Mouse (Mus musculus): Measurements from ENCODE around the gene Mok. TPM values are rescaled to one million over a fixed set of nuclear protein-coding genes. Genes with fewer than 3 reads are reported as not detected.

Mok gene
- polyA plus RNA-seq, 1 experiment = 2.3 TPM

DNA sequence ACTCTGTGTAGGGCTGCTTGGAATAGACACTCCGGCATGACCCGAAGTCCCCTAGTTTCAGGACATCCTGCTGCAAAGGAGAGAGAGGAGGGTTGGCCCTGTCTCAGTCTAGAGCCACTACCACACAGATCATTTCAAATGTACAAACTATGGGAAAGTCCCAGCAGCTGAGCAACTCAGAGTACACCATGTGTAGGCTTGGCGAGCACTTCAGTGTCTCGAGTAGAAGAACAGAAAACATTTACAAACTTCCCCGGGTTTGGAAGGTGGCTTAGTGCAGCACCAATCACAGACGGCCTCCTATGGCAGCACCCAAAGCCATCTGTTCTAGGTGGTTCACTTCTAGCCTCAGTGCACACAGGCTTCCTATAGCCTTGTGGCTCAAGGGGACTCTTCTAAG is 27.1 kb downstream of the Mok start:
- Histone ChIP-seq H3K27me3 (replicated peaks) (no peaks in the 10 kb centered on the region), H3K4me1 (peaks cover 17% of the 10 kb centered on the region; the same call in 1 of the 2 replicates), H3K4me3 (replicated peaks) (no peak overlapping the region), H3K9me3 (peaks cover 4% of the 10 kb centered on the region; the same call in 1 of the 2 replicates), H3K36me3 (replicated peaks; ENCODE audit: low read length) (peaks cover 32% of the 10 kb centered on the region)
- no peak for TF ChIP-seq GATA1 (IDR thresholded peaks at IDR 0.05; ENCODE audit: borderline replicate concordance, low read length)
- no peak for TF ChIP-seq FLI1 (IDR thresholded peaks at IDR 0.05; ENCODE audit: low read length)

- Histone ChIP-seq H3K27me3 (replicated peaks) (no peaks in the 10 kb centered on the region), H3K9me3 (peaks cover 4% of the 10 kb centered on the region; the same call in 1 of the 2 replicates), H3K36me3 (replicated peaks; ENCODE audit: low read length) (peaks cover 37% of the 10 kb centered on the region), H3K4me3 (replicated peaks) (no peak overlapping the region), H3K4me1 (peaks cover 21% of the 10 kb centered on the region)
- TF ChIP-seq FLI1 (IDR thresholded peaks at IDR 0.05; ENCODE audit: low read length) (no peak), GATA1 (IDR thresholded peaks at IDR 0.05; ENCODE audit: borderline replicate concordance, low read length) (no peak)
Observed at GRCm38 (mm10) chr12:110813132-110813531, 27.6 kb downstream of the Mok start.

GRCm38 (mm10) chr12:110808848-110809247 is 31.9 kb downstream of the Mok start:
- H3K9me3 ChIP-seq = no peaks in the 10 kb centered on the region
- no peak for TF ChIP-seq FLI1 (IDR thresholded peaks at IDR 0.05; ENCODE audit: low read length)
- no peak for TF ChIP-seq GATA1 (IDR thresholded peaks at IDR 0.05; ENCODE audit: borderline replicate concordance, low read length)
- H3K27me3 ChIP-seq (replicated peaks) = no peaks in the 10 kb centered on the region
- no peak overlapping the region for H3K4me3 ChIP-seq (replicated peaks)
- peaks cover 32% of the 10 kb centered on the region for H3K4me1 ChIP-seq
- peaks cover 79% of the 10 kb centered on the region for H3K36me3 ChIP-seq (replicated peaks; ENCODE audit: low read length)

DNA sequence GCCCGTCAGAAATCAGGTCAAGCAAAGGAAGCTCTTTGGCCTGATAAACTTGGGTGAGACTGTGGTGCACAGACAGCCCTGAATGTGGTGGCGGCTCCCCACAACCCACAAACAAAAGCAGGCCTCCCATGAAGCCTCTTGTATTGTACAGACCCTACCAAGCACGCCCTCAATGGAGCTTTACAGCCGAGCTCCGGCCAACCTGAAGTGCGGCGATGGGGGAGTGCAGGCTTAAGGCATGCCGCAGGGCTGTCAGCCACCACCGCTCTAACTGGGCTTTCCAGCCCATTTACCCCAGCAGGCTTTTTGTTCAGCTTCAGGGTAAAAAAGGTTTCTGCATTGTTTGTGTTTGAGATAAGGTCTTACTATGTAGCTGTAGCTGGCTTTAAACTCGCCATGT is 32.3 kb downstream of the Mok start:
- Histone ChIP-seq H3K9me3 (no peaks in the 10 kb centered on the region), H3K36me3 (replicated peaks; ENCODE audit: low read length) (peaks cover 81% of the 10 kb centered on the region), H3K27me3 (replicated peaks) (no peaks in the 10 kb centered on the region), H3K4me3 (replicated peaks) (no peak overlapping the region), H3K4me1 (peaks cover 32% of the 10 kb centered on the region)
- TF ChIP-seq GATA1 (IDR thresholded peaks at IDR 0.05; ENCODE audit: borderline replicate concordance, low read length) (no peak), FLI1 (IDR thresholded peaks at IDR 0.05; ENCODE audit: low read length) (no peak)

- TF ChIP-seq GATA1 (IDR thresholded peaks at IDR 0.05; ENCODE audit: borderline replicate concordance, low read length) (no peak), FLI1 (IDR thresholded peaks at IDR 0.05; ENCODE audit: low read length) (no peak)
- peaks cover 30% of the 10 kb centered on the region for H3K4me1 ChIP-seq
- H3K4me3 ChIP-seq (replicated peaks) = no peak overlapping the region
- H3K9me3 ChIP-seq = no peaks in the 10 kb centered on the region
- peaks cover 90% of the 10 kb centered on the region for H3K36me3 ChIP-seq (replicated peaks; ENCODE audit: low read length)
- no peaks in the 10 kb centered on the region for H3K27me3 ChIP-seq (replicated peaks)
Observed at GRCm38 (mm10) chr12:110806301-110806970, 34.3 kb downstream of the Mok start.

GRCm38 (mm10) chr12:110804261-110804660 is 36.5 kb downstream of the Mok start:
- Histone ChIP-seq H3K4me3 (replicated peaks) (no peak overlapping the region), H3K36me3 (replicated peaks; ENCODE audit: low read length) (peaks cover 96% of the 10 kb centered on the region), H3K4me1 (peaks cover 42% of the 10 kb centered on the region), H3K27me3 (replicated peaks) (no peaks in the 10 kb centered on the region), H3K9me3 (no peaks in the 10 kb centered on the region)
- TF ChIP-seq GATA1 (IDR thresholded peaks at IDR 0.05; ENCODE audit: borderline replicate concordance, low read length) = no peak
- TF ChIP-seq FLI1 (IDR thresholded peaks at IDR 0.05; ENCODE audit: low read length) = no peak

DNA sequence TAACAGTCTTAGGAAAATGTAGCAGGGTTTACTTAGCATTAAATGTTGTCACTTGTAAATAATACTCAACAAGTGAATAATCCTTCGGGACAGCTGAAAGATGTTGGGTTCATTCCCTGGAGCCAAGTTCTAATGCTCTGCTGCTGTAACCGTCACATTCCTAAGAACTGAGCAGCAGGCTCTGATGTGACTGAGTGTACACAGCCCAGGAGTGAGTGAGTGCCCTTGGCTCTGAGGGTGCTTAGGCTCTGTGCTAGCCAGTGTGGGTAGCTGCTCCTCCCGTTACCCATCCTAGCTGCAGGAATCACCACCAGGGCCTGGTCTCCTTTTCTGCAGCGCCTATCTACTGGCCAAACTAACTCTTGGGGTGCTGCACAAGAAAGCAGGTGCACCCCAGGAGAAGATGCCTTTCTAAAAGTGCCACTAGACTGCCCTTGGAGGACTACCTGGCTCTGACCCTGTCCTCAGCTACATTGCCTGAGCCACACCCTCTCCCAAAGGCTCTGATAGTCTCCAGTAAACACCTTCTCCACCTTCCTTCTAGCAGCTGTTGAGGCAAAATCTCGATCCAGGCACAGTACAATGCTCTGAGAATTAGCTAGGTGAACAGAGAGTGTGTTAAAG is 38.0 kb downstream of the Mok start:
- H3K27me3 ChIP-seq (replicated peaks) = no peaks in the 10 kb centered on the region
- H3K4me3 ChIP-seq (replicated peaks) = no peak overlapping the region
- H3K9me3 ChIP-seq = no peaks in the 10 kb centered on the region
- TF ChIP-seq GATA1 (IDR thresholded peaks at IDR 0.05; ENCODE audit: borderline replicate concordance, low read length) = no peak
- H3K4me1 ChIP-seq = peaks cover 32% of the 10 kb centered on the region
- peaks cover 94% of the 10 kb centered on the region for H3K36me3 ChIP-seq (replicated peaks; ENCODE audit: low read length)

GRCm38 (mm10) chr12:110801876-110802464 is 38.8 kb downstream of the Mok start:
- peaks cover 94% of the 10 kb centered on the region for H3K36me3 ChIP-seq (replicated peaks; ENCODE audit: low read length)
- H3K27me3 ChIP-seq (replicated peaks) = no peaks in the 10 kb centered on the region
- no peak overlapping the region for H3K4me3 ChIP-seq (replicated peaks)
- TF ChIP-seq FLI1 (IDR thresholded peaks at IDR 0.05; ENCODE audit: low read length) (no peak), GATA1 (IDR thresholded peaks at IDR 0.05; ENCODE audit: borderline replicate concordance, low read length) (no peak)
- H3K9me3 ChIP-seq = no peaks in the 10 kb centered on the region
- peaks cover 33% of the 10 kb centered on the region for H3K4me1 ChIP-seq

DNA sequence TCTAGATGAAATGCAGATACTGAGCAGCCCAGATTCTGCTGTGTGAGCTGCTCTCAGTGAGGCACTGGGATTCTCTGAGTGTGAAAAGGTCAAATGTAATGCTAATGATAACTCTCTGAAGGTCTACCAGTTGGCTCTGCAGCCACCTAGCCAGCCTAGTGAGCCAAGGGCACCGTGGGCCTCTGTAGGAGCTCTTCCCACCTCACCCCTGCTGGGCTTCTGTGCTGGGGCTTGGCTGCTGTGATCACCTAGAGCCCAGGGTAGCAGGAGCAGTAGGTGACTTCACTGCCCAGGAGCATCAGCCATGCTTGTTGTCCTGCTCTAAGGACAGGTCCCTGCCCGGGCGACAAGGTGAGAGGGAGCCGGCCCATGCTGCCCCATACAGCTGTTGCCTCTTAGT is 41.5 kb downstream of the Mok start:
- no peaks in the 10 kb centered on the region for H3K27me3 ChIP-seq (replicated peaks)
- peaks cover 31% of the 10 kb centered on the region for H3K4me1 ChIP-seq
- no peak overlapping the region for H3K4me3 ChIP-seq (replicated peaks)
- TF ChIP-seq FLI1 (IDR thresholded peaks at IDR 0.05; ENCODE audit: low read length) (no peak), GATA1 (IDR thresholded peaks at IDR 0.05; ENCODE audit: borderline replicate concordance, low read length) (no peak)
- H3K36me3 ChIP-seq (replicated peaks; ENCODE audit: low read length) = peaks cover 89% of the 10 kb centered on the region
- no peaks in the 10 kb centered on the region for H3K9me3 ChIP-seq

DNA sequence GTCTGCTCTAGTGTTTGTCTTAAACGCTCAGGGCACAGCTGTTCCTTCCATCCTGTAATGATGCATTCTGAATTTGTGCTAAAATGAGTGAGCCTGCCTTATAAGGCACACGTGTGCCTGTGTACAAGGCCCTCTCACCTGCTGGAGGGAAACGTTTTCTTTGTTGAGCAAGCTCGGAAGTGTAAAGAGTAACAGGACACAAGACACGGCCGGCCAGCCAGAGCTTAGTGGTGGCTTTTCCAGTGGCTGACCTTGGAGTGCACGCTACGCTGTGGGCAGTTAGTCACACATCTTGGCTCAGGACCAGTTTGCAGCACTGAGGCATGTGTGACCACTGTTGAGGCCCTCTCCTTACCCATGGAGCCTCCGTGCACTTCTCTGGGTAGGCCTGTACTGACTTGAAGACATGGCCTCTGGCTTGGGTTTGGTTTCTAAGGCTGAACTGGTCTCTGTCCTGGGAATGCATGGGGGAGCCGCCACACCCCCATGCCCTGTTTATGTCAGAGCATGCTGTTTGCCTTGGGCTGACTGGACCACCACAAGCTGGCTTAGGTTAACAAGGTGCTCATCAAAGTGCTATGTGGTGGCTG is 42.8 kb downstream of the Mok start:
- peaks cover 90% of the 10 kb centered on the region for H3K36me3 ChIP-seq (replicated peaks; ENCODE audit: low read length)

More for the DNA sequence above, 42.8 kb downstream of the Mok start:
- Histone ChIP-seq H3K27me3 (replicated peaks) (no peaks in the 10 kb centered on the region), H3K4me1 (peaks cover 31% of the 10 kb centered on the region), H3K4me3 (replicated peaks) (no peak overlapping the region), H3K9me3 (no peaks in the 10 kb centered on the region)
- TF ChIP-seq FLI1 (IDR thresholded peaks at IDR 0.05; ENCODE audit: low read length) (no peak), GATA1 (IDR thresholded peaks at IDR 0.05; ENCODE audit: borderline replicate concordance, low read length) (no peak)

All from megakaryocyte, embryonic 14.5 days (primary cell).